8 mouse cellular contexts compared by ENCODE assay signal in genomic region chr13:38527797-38528650, GRCm38 (mm10). TPM values are rescaled to one million over a fixed set of nuclear protein-coding genes. Genes with fewer than 3 reads are reported as not detected.
DNase-seq lines count a peak whose midpoint lies in the region; ATAC-seq lines count a peak whose summit lies in the region.

No protein-coding gene starts in this region.

- H3K27me3 ChIP-seq in heart, embryonic 14.5 days (ENCODE audit: control insufficient read depth, insufficient read depth, low read length): no peaks in the 10 kb centered on the region
- H3K27me3 ChIP-seq in liver, embryonic 13.5 days: 0 out of 2 replicates have a peak, but pooled peaks cover 13% of the 10 kb centered on the region
- no peaks in the 10 kb centered on the region for H3K27me3 ChIP-seq in stomach, embryonic 14.5 days (ENCODE audit: control insufficient read depth, insufficient read depth, low read length)

- peak overlapping the region; percentile 74 for H3K27ac ChIP-seq in brown adipose tissue, adult 24 weeks (replicated peaks; ENCODE audit: low read depth, low read length)
- peak overlapping the region; percentile 86 to 93 for H3K27ac ChIP-seq in heart, embryonic 14.5 days (replicated peaks in 1 of 2; ENCODE audit: control insufficient read depth in 1 of 2, insufficient read depth in 1 of 2, low read depth in 2 of 2, low read length in 2 of 2)
- peak overlapping the region; percentile 79 for H3K27ac ChIP-seq in liver, embryonic 13.5 days
- peak overlapping the region; percentile 87 for H3K27ac ChIP-seq in stomach, embryonic 14.5 days (ENCODE audit: low read length)

- H3K4me3 ChIP-seq in brown adipose tissue, adult 24 weeks (ENCODE audit: insufficient read depth, low read depth, low read length): peak overlapping the region; percentile 88
- peak overlapping the region; percentile 85 to 86 for H3K4me3 ChIP-seq in heart, embryonic 14.5 days (ENCODE audit: control insufficient read depth in 1 of 2, insufficient read depth in 1 of 2, low read depth in 1 of 2, low read length in 2 of 2)
- H3K4me3 ChIP-seq in liver, embryonic 13.5 days (replicated peaks): peak overlapping the region; percentile 76
- peak overlapping the region; percentile 67 for H3K4me3 ChIP-seq in stomach, embryonic 14.5 days (ENCODE audit: low read depth, low read length)

- H3K4me2 ChIP-seq in heart, embryonic 14.5 days (ENCODE audit: low read length): peak overlapping the region; percentile 68
- H3K4me2 ChIP-seq in liver, embryonic 13.5 days: peak overlapping the region; percentile 98
- H3K4me2 ChIP-seq in stomach, embryonic 14.5 days (replicated peaks; ENCODE audit: low read depth, low read length): peak overlapping the region; percentile 79

- no peaks in the 10 kb centered on the region for H3K9me3 ChIP-seq in heart, embryonic 14.5 days (ENCODE audit: control insufficient read depth, low read length)
- H3K9me3 ChIP-seq in liver, embryonic 13.5 days (replicated peaks): no peaks in the 10 kb centered on the region
- H3K9me3 ChIP-seq in stomach, embryonic 14.5 days (ENCODE audit: control insufficient read depth, low read depth, low read length): no peaks in the 10 kb centered on the region

- peak overlapping the region; percentile 93 for H3K9ac ChIP-seq in heart, embryonic 14.5 days (ENCODE audit: low read length)
- H3K9ac ChIP-seq in liver, embryonic 13.5 days: peak overlapping the region; percentile 82
- H3K9ac ChIP-seq in stomach, embryonic 14.5 days (replicated peaks; ENCODE audit: low read depth, low read length): peak overlapping the region; percentile 77

- DNase-seq in CD4-positive, CD25-positive, alpha-beta regulatory T cell, adult 2 months (ENCODE audit: low read depth, low spot score): peak; percentile 93
- peak; percentile 94 for DNase-seq in kidney, postnatal 10 days
- peak; percentile 79 for DNase-seq in liver, embryonic 13.5 days
- DNase-seq in natural killer cell, adult 2 months (ENCODE audit: low spot score in 2 of 2): peak; percentile 82 to 88

- WGBS in heart, embryonic 14.5 days: under 1% methylated on average over 69 of the region's 87 CpGs
- under 1% methylated on average over 82 of the region's 87 CpGs for WGBS in liver, embryonic 13.5 days (ENCODE audit: insufficient replicate concordance)
- under 1% methylated on average over 87 of the region's 87 CpGs for WGBS in stomach, embryonic 14.5 days

- peak; percentile 91 for ATAC-seq in erythroid progenitor cell, adult 5-6 weeks (replicated peaks; ENCODE audit: low FRiP score, poor library complexity, severe bottlenecking)
- peak; percentile 90 for ATAC-seq in heart, embryonic 14.5 days (ENCODE audit: insufficient number of reproducible peaks, insufficient read depth, low FRiP score, low read depth)
- ATAC-seq in liver, embryonic 13.5 days (ENCODE audit: low read depth): peak; percentile 86
- peak; percentile 93 for ATAC-seq in stomach, embryonic 14.5 days (ENCODE audit: insufficient number of reproducible peaks, insufficient read depth, low FRiP score, low read depth)

- H3K36me3 ChIP-seq in heart, embryonic 14.5 days (ENCODE audit: control insufficient read depth, insufficient read depth, low read length): peaks cover 8% of the 10 kb centered on the region; the same call in 1 of the 2 replicates
- H3K36me3 ChIP-seq in liver, embryonic 13.5 days: peaks cover 5% of the 10 kb centered on the region
- H3K36me3 ChIP-seq in stomach, embryonic 14.5 days (ENCODE audit: control insufficient read depth, insufficient read depth, low read length): peaks cover 4% of the 10 kb centered on the region; the same call in 1 of the 2 replicates

- H3K4me1 ChIP-seq in brown adipose tissue, adult 24 weeks (ENCODE audit: control insufficient read depth, insufficient read depth, insufficient read length, low read length): peaks cover 8% of the 10 kb centered on the region
- peaks cover 10 to 32% of the 10 kb centered on the region in 2 experiments for H3K4me1 ChIP-seq in heart, embryonic 14.5 days (ENCODE audit: control insufficient read depth in 2 of 2, insufficient read depth in 2 of 2, low read length in 2 of 2)
- H3K4me1 ChIP-seq in liver, embryonic 13.5 days (replicated peaks): peaks cover 43% of the 10 kb centered on the region
- H3K4me1 ChIP-seq in stomach, embryonic 14.5 days (ENCODE audit: control insufficient read depth, insufficient read depth, low read length): peaks cover 22% of the 10 kb centered on the region

RNA-seq across cellular contexts. Expression of gene Txndc5, which starts 0.6 kb away (rescaled TPM):
- polyA plus RNA-seq in brown adipose tissue, adult 24 weeks (2012; ENCODE audit: insufficient read depth, insufficient read length, missing spikeins): 27.2 and 31.5 TPM in 2 replicates
- total RNA-seq in erythroid progenitor cell, adult 5-6 weeks (2015; ENCODE audit: low replicate concordance): 8.6 and 11.7 TPM in 2 replicates
- total RNA-seq in erythroid progenitor cell, adult 5-6 weeks (2017; ENCODE audit: low replicate concordance): 4.6 and 8.6 TPM in 2 replicates
- 205 and 207 TPM in 2 replicates for polyA plus RNA-seq in heart, embryonic 14.5 days (2014; fragmentation: Nextera tagmentation; extraction: Ambion mirVana)
- polyA plus RNA-seq in liver, embryonic 13.5 days (2015; fragmentation: Nextera tagmentation; extraction: Ambion mirVana): 69.2 and 75.5 TPM in 2 replicates
- 237 and 263 TPM in 2 replicates for polyA plus RNA-seq in stomach, embryonic 14.5 days (2014; fragmentation: Nextera tagmentation; extraction: Ambion mirVana)

Comparison
In these comparisons a context has a peak if more than half of its experiments do, and no peak if none do; other contexts are left out.
1. Peak in every context shown above with its lines: DNase-seq, ATAC-seq, H3K4me3 ChIP-seq and H3K27ac ChIP-seq.